Mouse (Mus musculus): ENCODE data around the gene Krt81. TPM values are rescaled to one million over a fixed set of nuclear protein-coding genes. Genes with fewer than 3 reads are reported as not detected.

Gene Krt81
- polyA plus RNA-seq, 1 experiment from 2014 or later = not detected

GRCm38 (mm10) chr15:101482056-101482455, 18.5 kb upstream of the Krt81 start:
- no peak overlapping the region for H3K27ac ChIP-seq
- no peaks in the 10 kb centered on the region for H3K9me3 ChIP-seq
- H3K27me3 ChIP-seq (replicated peaks) = peaks cover 6% of the 10 kb centered on the region
- H3K9ac ChIP-seq = no peak overlapping the region
- H3K4me1 ChIP-seq (replicated peaks) = peaks cover 5% of the 10 kb centered on the region; the same call in 1 of the 2 replicates
- 43% methylated on average over 4 of the region's 4 CpGs for WGBS
- no peak for ATAC-seq
- H3K4me3 ChIP-seq (replicated peaks) = no peak overlapping the region
- no peaks in the 10 kb centered on the region for H3K36me3 ChIP-seq
- no peak overlapping the region for H3K4me2 ChIP-seq (replicated peaks)

DNA sequence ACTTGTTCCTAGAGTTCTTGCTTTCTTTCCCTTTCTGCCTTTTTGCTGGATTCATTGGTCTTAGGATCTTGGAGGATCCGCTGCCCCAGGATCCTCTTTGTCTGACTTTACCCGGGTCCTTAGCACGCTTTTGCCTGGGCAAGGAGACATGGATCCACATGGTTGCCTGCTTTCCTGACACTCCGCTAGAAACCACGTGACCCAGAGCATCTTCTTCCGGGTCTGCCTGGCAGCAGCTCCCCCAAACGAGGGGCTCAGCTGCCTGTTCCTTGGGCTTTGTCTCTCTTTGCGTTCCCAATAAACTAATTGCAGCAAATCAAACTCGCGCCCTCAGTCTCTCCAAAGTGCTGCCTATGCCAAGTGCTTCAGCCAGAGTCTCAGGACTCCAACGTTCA, 16.1 kb upstream of the Krt81 start:
- Histone ChIP-seq H3K4me3 (replicated peaks) (peak overlapping the region; percentile 27), H3K4me1 (replicated peaks) (peaks cover 5% of the 10 kb centered on the region; the same call in 1 of the 2 replicates), H3K36me3 (no peaks in the 10 kb centered on the region), H3K4me2 (replicated peaks) (peak overlapping the region; percentile 77), H3K27me3 (replicated peaks) (peaks cover 6% of the 10 kb centered on the region), H3K9ac (peak overlapping the region; percentile 36; the same call in 1 of the 2 replicates), H3K27ac (no peak overlapping the region), H3K9me3 (no peaks in the 10 kb centered on the region)
- ATAC-seq = no peak
- WGBS = 36% methylated on average over 11 of the region's 11 CpGs

GRCm38 (mm10) chr15:101479007-101479665, 15.6 kb upstream of the Krt81 start:
- peak; percentile 53 for ATAC-seq
- peak overlapping the region; percentile 36 for H3K9ac ChIP-seq
- 8% methylated on average over 31 of the region's 31 CpGs for WGBS

DNA sequence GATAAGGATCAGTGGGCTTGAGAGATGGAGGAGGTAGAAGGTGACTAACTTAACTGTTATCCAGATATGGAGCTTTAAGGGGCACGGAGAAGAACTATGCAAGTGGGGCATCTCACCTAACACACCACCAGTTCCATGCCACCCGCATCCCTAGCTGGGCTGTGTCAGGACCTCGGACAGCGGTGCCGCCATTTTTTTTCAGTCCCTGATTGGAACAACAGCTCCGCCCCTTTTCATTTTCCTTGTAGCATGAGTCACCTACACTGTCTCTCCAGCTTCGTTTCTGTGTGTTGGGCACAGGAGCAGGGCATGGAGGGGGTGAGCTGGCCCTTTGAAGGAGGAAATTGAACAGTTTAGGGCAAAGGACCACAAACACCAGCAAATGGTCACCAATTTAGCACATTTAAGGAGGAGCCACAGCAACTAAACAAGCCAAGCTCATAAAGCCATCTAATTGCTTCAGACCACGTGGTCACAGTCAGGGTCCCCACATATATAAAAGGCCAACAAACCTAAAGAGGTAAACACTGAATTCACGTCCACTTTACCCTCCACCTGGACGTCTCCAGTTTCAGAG, 9.5 kb upstream of the Krt81 start, which contains the start of gene Krt86:
Gene Krt86, plus strand, starts transcription at position 527 of the 577 bp plus-strand sequence.
- no peak within 1 kb of the TSS for H3K4me3 ChIP-seq (replicated peaks)
- no peaks in the 10 kb centered on the region for H3K36me3 ChIP-seq
- 27% methylated on average over 10 of the region's 10 CpGs for WGBS
- no peak within 1 kb of the TSS for H3K4me2 ChIP-seq (replicated peaks)
- peak; percentile 41; the same call in 1 of the 2 replicates for ATAC-seq
- H3K9me3 ChIP-seq = no peaks in the 10 kb centered on the region
- no peaks in the 10 kb centered on the region; the same call in 1 of the 2 replicates for H3K27me3 ChIP-seq (replicated peaks)
- no peak within 1 kb of the TSS for H3K9ac ChIP-seq
- H3K27ac ChIP-seq = no peak within 1 kb of the TSS
- H3K4me1 ChIP-seq (replicated peaks) = no peaks in the 10 kb centered on the region

More at GRCm38 (mm10) chr15:101479007-101479665, 15.6 kb upstream of the Krt81 start:
- Histone ChIP-seq H3K4me2 (replicated peaks) (peak overlapping the region; percentile 77), H3K36me3 (no peaks in the 10 kb centered on the region), H3K9me3 (no peaks in the 10 kb centered on the region), H3K4me3 (replicated peaks) (peak overlapping the region; percentile 27), H3K27ac (no peak overlapping the region), H3K27me3 (replicated peaks) (peaks cover 6% of the 10 kb centered on the region), H3K4me1 (replicated peaks) (peaks cover 5% of the 10 kb centered on the region; the same call in 1 of the 2 replicates)

GRCm38 (mm10) chr15:101469093-101469492, 5.5 kb upstream of the Krt81 start:
- H3K9ac ChIP-seq = no peak overlapping the region
- WGBS = 84% methylated on average over 4 of the region's 4 CpGs
- no peak for ATAC-seq

GRCm38 (mm10) chr15:101459283-101459682, 4.3 kb downstream of the Krt81 start:
- no peaks in the 10 kb centered on the region for H3K27me3 ChIP-seq (replicated peaks)
- H3K9ac ChIP-seq = no peak overlapping the region
- no peaks in the 10 kb centered on the region for H3K36me3 ChIP-seq
- no peak for ATAC-seq
- no peak overlapping the region for H3K4me2 ChIP-seq (replicated peaks)
- no peak overlapping the region for H3K27ac ChIP-seq
- no peaks in the 10 kb centered on the region for H3K4me1 ChIP-seq (replicated peaks)
- WGBS = 76% methylated on average over 14 of the region's 14 CpGs
- H3K9me3 ChIP-seq = no peaks in the 10 kb centered on the region
- H3K4me3 ChIP-seq (replicated peaks) = no peak overlapping the region

More at GRCm38 (mm10) chr15:101469093-101469492, 5.5 kb upstream of the Krt81 start:
- no peak overlapping the region for H3K27ac ChIP-seq
- H3K4me2 ChIP-seq (replicated peaks) = no peak overlapping the region
- no peak overlapping the region for H3K4me3 ChIP-seq (replicated peaks)
- no peaks in the 10 kb centered on the region for H3K27me3 ChIP-seq (replicated peaks)
- no peaks in the 10 kb centered on the region for H3K36me3 ChIP-seq
- H3K4me1 ChIP-seq (replicated peaks) = no peaks in the 10 kb centered on the region
- H3K9me3 ChIP-seq = no peaks in the 10 kb centered on the region

DNA sequence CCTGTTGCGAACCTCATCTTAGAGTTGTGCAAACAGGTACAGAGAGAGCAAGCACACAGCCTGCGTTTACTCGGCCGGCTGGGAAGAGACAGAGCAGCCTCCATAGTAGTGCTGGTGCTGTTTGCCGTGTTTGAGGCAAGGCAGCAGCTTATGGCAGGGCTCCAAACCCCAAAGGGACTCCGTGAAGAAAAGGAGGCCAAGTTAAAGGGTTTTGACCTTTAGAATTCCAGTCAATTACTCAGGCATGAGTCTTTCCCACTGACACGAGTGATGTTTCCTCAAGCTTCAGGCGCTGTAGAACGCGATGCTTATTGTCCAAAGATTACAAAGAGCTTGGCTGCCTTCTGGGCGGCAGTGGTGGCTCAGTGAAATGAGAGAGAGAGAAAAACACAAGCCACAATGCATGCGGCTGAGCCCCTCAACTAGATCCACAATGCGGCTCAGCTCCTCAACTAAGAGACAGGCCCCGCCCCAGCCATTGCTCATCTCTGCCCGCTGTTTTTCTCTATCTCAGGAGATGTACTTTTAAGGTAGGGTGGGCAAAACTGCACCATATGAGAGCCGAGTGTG, 5.1 kb downstream of the Krt81 start:
- H3K4me3 ChIP-seq (replicated peaks) = no peak overlapping the region
- no peak for ATAC-seq
- no peaks in the 10 kb centered on the region for H3K36me3 ChIP-seq
- H3K27me3 ChIP-seq (replicated peaks) = no peaks in the 10 kb centered on the region
- 57% methylated on average over 16 of the region's 16 CpGs for WGBS
- H3K4me1 ChIP-seq (replicated peaks) = no peaks in the 10 kb centered on the region
- no peaks in the 10 kb centered on the region for H3K9me3 ChIP-seq
- H3K27ac ChIP-seq = no peak overlapping the region
- no peak overlapping the region for H3K4me2 ChIP-seq (replicated peaks)
- no peak overlapping the region for H3K9ac ChIP-seq

GRCm38 (mm10) chr15:101455891-101456290, 7.7 kb downstream of the Krt81 start:
- ATAC-seq = no peak
- WGBS = 92% methylated on average over 6 of the region's 6 CpGs
- Histone ChIP-seq H3K4me3 (replicated peaks) (no peak overlapping the region), H3K27ac (no peak overlapping the region), H3K27me3 (replicated peaks) (no peaks in the 10 kb centered on the region), H3K9ac (no peak overlapping the region), H3K36me3 (no peaks in the 10 kb centered on the region), H3K4me2 (replicated peaks) (no peak overlapping the region), H3K9me3 (no peaks in the 10 kb centered on the region), H3K4me1 (replicated peaks) (no peaks in the 10 kb centered on the region)

- Histone ChIP-seq H3K4me2 (replicated peaks) (no peak overlapping the region), H3K27ac (no peak overlapping the region), H3K36me3 (no peaks in the 10 kb centered on the region), H3K9ac (no peak overlapping the region), H3K9me3 (no peaks in the 10 kb centered on the region), H3K4me1 (replicated peaks) (no peaks in the 10 kb centered on the region), H3K4me3 (replicated peaks) (no peak overlapping the region), H3K27me3 (replicated peaks) (no peaks in the 10 kb centered on the region)
- 79% methylated on average over 2 of the region's 2 CpGs for WGBS
- ATAC-seq = no peak
Observed at GRCm38 (mm10) chr15:101455292-101455691, 8.3 kb downstream of the Krt81 start.

DNA sequence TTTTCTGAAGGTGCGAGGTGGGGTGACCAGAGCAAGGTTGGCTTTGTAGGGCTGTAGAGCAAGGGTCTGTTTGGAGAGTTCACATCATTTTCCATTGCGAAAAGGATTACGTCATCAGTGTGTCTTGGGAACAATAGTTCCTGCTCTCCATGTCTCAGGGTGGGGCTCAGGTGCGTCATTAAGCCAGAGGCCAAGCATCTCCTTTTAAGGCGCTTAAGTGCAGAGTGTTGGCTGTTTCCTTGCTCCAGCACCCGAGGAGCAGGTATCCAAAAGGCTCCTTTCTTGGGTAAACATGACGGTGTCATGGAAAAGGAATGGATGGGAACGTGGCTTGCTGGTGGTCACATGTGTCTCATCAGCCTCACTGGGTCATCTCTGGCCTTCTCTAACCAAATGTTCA, 8.8 kb downstream of the Krt81 start:
- Histone ChIP-seq H3K4me1 (replicated peaks) (no peaks in the 10 kb centered on the region), H3K27ac (no peak overlapping the region), H3K36me3 (no peaks in the 10 kb centered on the region), H3K4me2 (replicated peaks) (no peak overlapping the region), H3K27me3 (replicated peaks) (no peaks in the 10 kb centered on the region), H3K9ac (no peak overlapping the region), H3K4me3 (replicated peaks) (no peak overlapping the region), H3K9me3 (no peaks in the 10 kb centered on the region)
- WGBS = 75% methylated on average over 8 of the region's 8 CpGs
- ATAC-seq = 0 out of 2 replicates have a peak, but pooled peaks have one; percentile 47

DNA sequence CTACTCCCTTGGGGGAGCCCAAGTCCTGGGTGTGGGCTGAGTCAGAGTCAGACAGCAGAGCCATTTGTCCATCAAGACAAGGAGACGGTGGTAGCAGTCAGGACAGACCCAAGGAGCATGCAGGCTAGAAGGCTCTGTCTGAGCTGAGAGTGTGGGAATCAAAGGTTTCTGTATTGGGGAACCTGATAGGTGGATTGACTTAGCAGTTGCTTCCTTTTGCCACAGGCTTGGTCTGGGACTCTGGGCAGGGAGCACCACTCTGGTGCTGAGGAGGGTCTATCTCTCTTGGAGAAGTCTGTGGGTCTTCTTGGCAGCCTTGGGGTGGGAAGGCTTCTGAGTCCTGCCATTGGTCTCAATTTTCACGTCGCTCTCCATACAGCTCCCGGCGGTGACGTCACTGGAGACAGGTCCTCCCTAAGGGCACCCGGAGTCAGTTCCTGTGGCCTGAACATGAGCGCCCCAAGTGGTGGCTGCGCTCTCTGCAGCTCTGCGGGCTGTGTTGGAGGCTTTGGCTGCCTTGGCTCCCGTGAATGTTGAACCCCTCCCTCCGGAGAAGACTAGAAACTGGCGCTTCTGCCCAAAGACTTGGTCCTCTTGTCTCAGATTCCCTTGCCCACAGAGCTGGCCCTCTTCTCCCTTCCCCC, 10.3 kb downstream of the Krt81 start:
- no peak overlapping the region for H3K27ac ChIP-seq

GRCm38 (mm10) chr15:101447444-101447843, 16.1 kb downstream of the Krt81 start, which contains the start of gene Krt88:
TSS of gene Krt88 (plus strand) at chr15:101447744.
- 75% methylated on average over 2 of the region's 2 CpGs for WGBS
- H3K9ac ChIP-seq = no peak within 1 kb of the TSS
- H3K27me3 ChIP-seq (replicated peaks) = no peaks in the 10 kb centered on the region
- no peaks in the 10 kb centered on the region for H3K4me1 ChIP-seq (replicated peaks)
- H3K36me3 ChIP-seq = no peaks in the 10 kb centered on the region
- no peak for ATAC-seq
- H3K4me3 ChIP-seq (replicated peaks) = no peak within 1 kb of the TSS
- H3K4me2 ChIP-seq (replicated peaks) = no peak within 1 kb of the TSS
- no peak within 1 kb of the TSS for H3K27ac ChIP-seq
- H3K9me3 ChIP-seq = no peaks in the 10 kb centered on the region

More for the DNA sequence above, 10.3 kb downstream of the Krt81 start:
- 7% methylated on average over 13 of the region's 13 CpGs for WGBS
- Histone ChIP-seq H3K4me2 (replicated peaks) (peak overlapping the region; percentile 40), H3K4me1 (replicated peaks) (no peaks in the 10 kb centered on the region), H3K27me3 (replicated peaks) (no peaks in the 10 kb centered on the region), H3K4me3 (replicated peaks) (no peak overlapping the region), H3K9me3 (no peaks in the 10 kb centered on the region), H3K9ac (no peak overlapping the region), H3K36me3 (no peaks in the 10 kb centered on the region)
- peak; percentile 83 for ATAC-seq

Measured in intestine, embryonic 15.5 days (tissue).